Mouse (Mus musculus) lung, adult 2 months (tissue): ENCODE measurements around the gene Dcn.

ENCODE experiments used
- CTCF ChIP-seq: fragments of 200-500 bp; IDR thresholded peaks from 2 replicates; pipeline ENCODE4 v1.5.1; 2011; ENCODE audit warnings: mild to moderate bottlenecking, low read length, control low read depth; ENCODE audit not compliant: insufficient read depth
- POLR2A ChIP-seq: fragments of 200-500 bp; IDR thresholded peaks from 2 replicates; pipeline ENCODE4 v1.6.1; 2011; ENCODE audit warnings: low read depth, mild to moderate bottlenecking, control low read depth, low read length, borderline replicate concordance; ENCODE audit errors: extremely low read depth

DNA sequence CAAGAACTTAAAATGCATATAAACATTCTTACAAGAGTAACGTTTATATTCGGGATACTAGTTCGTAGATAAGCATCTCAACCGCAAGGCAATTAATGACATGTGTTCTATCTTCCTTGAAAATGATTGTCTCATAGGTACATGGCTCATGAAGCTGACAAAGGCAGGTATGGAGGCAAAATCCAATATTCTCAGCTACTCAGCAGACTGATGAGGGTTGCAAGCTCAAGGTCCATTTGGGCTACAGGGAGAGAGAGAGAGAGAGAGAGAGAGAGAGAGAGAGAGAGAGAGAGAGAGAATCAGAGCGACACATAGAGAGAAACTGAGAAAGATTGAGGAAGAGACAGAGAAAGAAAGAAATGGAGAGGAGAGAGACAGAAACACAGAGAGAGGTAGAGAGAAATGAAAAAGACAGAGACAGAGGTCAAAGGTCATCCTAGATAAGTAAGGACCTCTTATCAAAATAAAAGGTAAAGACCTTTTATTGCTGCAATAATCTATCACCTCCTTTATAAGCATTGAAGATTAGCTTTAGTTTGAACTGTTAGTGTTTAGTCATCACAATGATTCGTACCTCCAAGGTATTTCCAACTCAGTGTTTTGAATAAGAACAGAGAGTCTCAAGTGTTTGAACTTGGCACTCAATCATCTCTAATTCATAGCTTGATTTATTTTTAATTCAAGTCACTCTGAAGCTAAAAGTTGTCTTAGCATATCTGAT is 8.0 kb downstream of the Dcn start:
- no peak for TF ChIP-seq CTCF
- no peak for TF ChIP-seq POLR2A
